Mouse (Mus musculus): Measurements from ENCODE around the gene Crybb2.

The Crybb2 gene

GRCm38 (mm10) chr5:113026706-113027105, 43.2 kb downstream of the Crybb2 start:
- DNase-seq, result no peak

- peak in 1 of 2 experiments; percentile 38 for DNase-seq
Observed at GRCm38 (mm10) chr5:113024154-113024764, 45.7 kb downstream of the Crybb2 start.

GRCm38 (mm10) chr5:113018190-113018589, 51.7 kb downstream of the Crybb2 start:
- no peak for DNase-seq

- no peak for DNase-seq
Observed at GRCm38 (mm10) chr5:113017004-113017403, 52.9 kb downstream of the Crybb2 start.

- DNase-seq, result peak; percentile 75 to 82
Observed at GRCm38 (mm10) chr5:113015236-113016061, 54.5 kb downstream of the Crybb2 start, which contains the start of gene Grk3. TSS of gene Grk3 (minus strand) at chr5:113015791.

- DNase-seq, result peak; percentile 61 to 71
Observed at GRCm38 (mm10) chr5:113014808-113015235, 55.1 kb downstream of the Crybb2 start.

GRCm38 (mm10) chr5:113014111-113014807, 55.7 kb downstream of the Crybb2 start:
- peak; percentile 58 to 70 for DNase-seq

GRCm38 (mm10) chr5:113011926-113012325, 58.0 kb downstream of the Crybb2 start:
- DNase-seq, result no peak

GRCm38 (mm10) chr5:113009183-113009820, 60.6 kb downstream of the Crybb2 start:
- DNase-seq, result no peak

GRCm38 (mm10) chr5:113008496-113008895, 61.4 kb downstream of the Crybb2 start:
- no peak for DNase-seq
